Mouse (Mus musculus) CH12.LX (cell line): ENCODE results near the gene Gm20388. TPM values are rescaled to one million over a fixed set of nuclear protein-coding genes. Genes with fewer than 3 reads are reported as not detected.

Source experiments
- DNase-seq: peaks from one replicate; pipeline ENCODE4 v3.0.0-alpha.2; 2013; ENCODE audit errors: extremely low read depth
- H3K27ac ChIP-seq: 2 replicates; pipeline ENCODE4 v1.5.1; 2012; ENCODE audit warnings: low read depth, mild to moderate bottlenecking, control low read depth, moderate library complexity; ENCODE audit not compliant: insufficient read depth
- H3K27me3 ChIP-seq: replicated peaks from 2 replicates; pipeline ENCODE3; 2012; ENCODE audit warnings: inconsistent platforms
- H3K36me3 ChIP-seq, 2 experiments: replicated peaks in 1 of 2; 2 replicates each; pipeline versions ENCODE3 to v1.6.1; 2012; ENCODE audit warnings: inconsistent platforms in 1 of 2, low read length in 1 of 2, mild to moderate bottlenecking in 1 of 2, mixed read lengths in 1 of 2, moderate library complexity in 1 of 2; ENCODE audit not compliant: control insufficient read depth in 1 of 2, insufficient read depth in 1 of 2
- H3K4me1 ChIP-seq, 2 experiments: 2 replicates each; pipeline ENCODE4 v1.6.1; 2012; ENCODE audit warnings: inconsistent platforms in 1 of 2, moderate library complexity in 1 of 2; ENCODE audit not compliant: insufficient read depth in 2 of 2, control insufficient read depth in 1 of 2
- H3K4me2 ChIP-seq: 2 replicates; pipeline ENCODE4 v1.6.1; 2012; ENCODE audit warnings: low read depth, mild to moderate bottlenecking, control low read depth; ENCODE audit not compliant: poor library complexity, insufficient read depth, severe bottlenecking
- H3K4me3 ChIP-seq, 3 experiments: fragments of 150-350 bp in 1 of 3; sonication (generic) in 1 of 3; replicated peaks in 1 of 3; 2 replicates each; pipeline versions ENCODE3 to v1.5.1; 2011 to 2012; ENCODE audit warnings: low read depth in 2 of 3, low read length in 2 of 3, mild to moderate bottlenecking in 2 of 3, moderate library complexity in 2 of 3, control low read depth in 1 of 3, improper control_type of control experiment in 1 of 3, inconsistent platforms in 1 of 3, mixed read lengths in 1 of 3; ENCODE audit not compliant: poor library complexity in 1 of 3
- H3K79me2 ChIP-seq: replicated peaks from 2 replicates; pipeline ENCODE4 v1.6.1; 2012; ENCODE audit warnings: mild to moderate bottlenecking, moderate library complexity; ENCODE audit not compliant: control insufficient read depth, poor library complexity, insufficient read depth, severe bottlenecking; ENCODE audit errors: extremely low read depth
- H3K9ac ChIP-seq: 2 replicates; pipeline ENCODE4 v1.6.1; 2012; ENCODE audit warnings: low read depth, mild to moderate bottlenecking, control low read depth, moderate library complexity; ENCODE audit not compliant: insufficient read depth
- H3K9me3 ChIP-seq: replicated peaks from 2 replicates; pipeline ENCODE3; 2012; ENCODE audit warnings: low read length, inconsistent platforms, mixed read lengths
- BHLHE40 ChIP-seq: IDR thresholded peaks from 2 replicates; pipeline ENCODE4 v1.6.1; 2011; ENCODE audit warnings: mild to moderate bottlenecking, low read depth, low read length, improper control_type of control experiment
- E2F4 ChIP-seq: IDR thresholded peaks from 2 replicates; pipeline ENCODE4 v1.6.1; 2011; ENCODE audit warnings: low read depth, low read length, improper control_type of control experiment; ENCODE audit not compliant: insufficient replicate concordance
- ELF1 ChIP-seq: IDR thresholded peaks from 2 replicates; pipeline ENCODE4 v1.6.1; 2014; ENCODE audit warnings: low read depth, mild to moderate bottlenecking, inconsistent platforms, low read length, improper control_type of control experiment
- GABPA ChIP-seq: IDR thresholded peaks from 2 replicates; pipeline ENCODE4 v1.6.1; 2012; ENCODE audit warnings: low read depth, low read length, improper control_type of control experiment, inconsistent platforms; ENCODE audit not compliant: insufficient replicate concordance
- HCFC1 ChIP-seq: IDR thresholded peaks from 2 replicates; pipeline ENCODE4 v1.6.1; 2012; ENCODE audit warnings: low read depth, mild to moderate bottlenecking, inconsistent platforms, low read length, improper control_type of control experiment
- JUN ChIP-seq: IDR thresholded peaks from 2 replicates; pipeline ENCODE4 v1.6.1; 2011; ENCODE audit warnings: low read depth, mild to moderate bottlenecking, low read length, improper control_type of control experiment, moderate library complexity; ENCODE audit not compliant: insufficient read depth
- KAT2A ChIP-seq: IDR thresholded peaks from 2 replicates; pipeline ENCODE4 v1.6.1; 2012; ENCODE audit warnings: low read length, improper control_type of control experiment, inconsistent platforms; ENCODE audit not compliant: insufficient replicate concordance
- MAFK ChIP-seq: IDR thresholded peaks from 2 replicates; pipeline ENCODE4 v1.6.1; 2011; ENCODE audit warnings: low read length, improper control_type of control experiment; ENCODE audit not compliant: insufficient replicate concordance
- MAX ChIP-seq: IDR thresholded peaks from 2 replicates; pipeline ENCODE4 v1.6.1; 2011; ENCODE audit warnings: low read length, improper control_type of control experiment
- MEF2A ChIP-seq: IDR thresholded peaks from 2 replicates; pipeline ENCODE4 v1.6.1; 2014; ENCODE audit warnings: low read depth, mild to moderate bottlenecking, inconsistent platforms, low read length, improper control_type of control experiment, borderline replicate concordance
- MXI1 ChIP-seq: IDR thresholded peaks from 2 replicates; pipeline ENCODE4 v1.6.1; 2011; ENCODE audit warnings: mild to moderate bottlenecking, low read depth, low read length, improper control_type of control experiment
- MYC ChIP-seq: IDR thresholded peaks from 2 replicates; pipeline ENCODE4 v1.6.1; 2011; ENCODE audit warnings: low read depth, mild to moderate bottlenecking, improper control_type of control experiment, low read length
- NELFE ChIP-seq: IDR thresholded peaks from 2 replicates; pipeline ENCODE4 v1.6.1; 2011; ENCODE audit warnings: low read depth, low read length, improper control_type of control experiment
- NRF1 ChIP-seq: IDR thresholded peaks from 2 replicates; pipeline ENCODE4 v1.6.1; 2014; ENCODE audit warnings: low read depth, mild to moderate bottlenecking, inconsistent platforms, low read length, improper control_type of control experiment, moderate library complexity
- PAX5 ChIP-seq: IDR thresholded peaks from 2 replicates; pipeline ENCODE4 v1.6.1; 2012; ENCODE audit warnings: low read length, inconsistent platforms, mixed read lengths
- SIN3A ChIP-seq: IDR thresholded peaks from 2 replicates; pipeline ENCODE4 v1.6.1; 2012; ENCODE audit warnings: low read length, improper control_type of control experiment, inconsistent platforms
- TBP ChIP-seq: conservative IDR thresholded peaks from 2 replicates; pipeline ENCODE4 v1.6.1; 2011; ENCODE audit warnings: low read depth, low read length, improper control_type of control experiment
- TCF12 ChIP-seq: IDR thresholded peaks from 2 replicates; pipeline ENCODE4 v1.6.1; 2014; ENCODE audit warnings: low read depth, mild to moderate bottlenecking, inconsistent platforms, low read length, improper control_type of control experiment
- USF1 ChIP-seq: IDR thresholded peaks from 2 replicates; pipeline ENCODE4 v1.6.1; 2014; ENCODE audit warnings: low read depth, mild to moderate bottlenecking, inconsistent platforms, low read length, improper control_type of control experiment
- ZKSCAN1 ChIP-seq: IDR thresholded peaks from 2 replicates; pipeline ENCODE4 v1.6.1; 2012; ENCODE audit warnings: low read depth, inconsistent platforms, low read length, improper control_type of control experiment, borderline replicate concordance
- ZNF384 ChIP-seq: IDR thresholded peaks from 2 replicates; pipeline ENCODE4 v1.6.1; 2012; ENCODE audit warnings: low read depth, low read length, improper control_type of control experiment, inconsistent platforms
- dilution Hi-C: fragments of 300-500 bp; cut with MboI; formaldehyde crosslinking; loops from 2 replicates; pipeline ENCODE4 v1.14.3; 2020; ENCODE audit warnings: low sequenced_read_pairs; ENCODE audit not compliant: extremely low pct_unique_long_range_greater_than_20kb, extremely low pct_ligation_motif_present
- in situ Hi-C: fragments of 300-500 bp; cut with MboI; formaldehyde crosslinking; loops from 3 replicates; pipeline ENCODE4 v1.14.3; 2019; ENCODE audit warnings: low sequenced_read_pairs, low pct_ligation_motif_present, low pct_unique_long_range_greater_than_20kb, mixed read lengths
- polyA plus RNA-seq: library from polyadenylated mRNA; unstranded; fragments of >175 nt; gene quantifications from 2 replicates; pipeline ENCODE4 v1.2.1, GENCODE M21; 2012; ENCODE audit warnings: low read depth; ENCODE audit not compliant: insufficient read length
- total RNA-seq, 2 experiments: library from RNA; depleted of rRNA; stranded (reverse); fragments of 300-350 nt in 1 of 2; fragments of >200 nt in 1 of 2; gene quantifications; 2 replicates each; pipeline ENCODE4 v1.2.3; 2012 to 2014

Gm20388 gene
- total and polyA plus RNA-seq, 3 experiments = 14.8 to 26.3 (median 22.2) TPM

GRCm38 (mm10) chr8:121082218-121083092, 1171.8 kb downstream of the Gm20388 start:
- no peak for TF ChIP-seq NRF1
- no peak for TF ChIP-seq JUN
- TF ChIP-seq MYC = no peak
- no peak for TF ChIP-seq MAX
- TF ChIP-seq MEF2A = no peak
- no peak for TF ChIP-seq TBP
- TF ChIP-seq ELF1 = no peak
- TF ChIP-seq ZNF384 = no peak
- no peak for TF ChIP-seq BHLHE40
- TF ChIP-seq HCFC1 = no peak
- no peak for TF ChIP-seq KAT2A
- no peak for TF ChIP-seq ZKSCAN1
- TF ChIP-seq USF1 = no peak
- no peak for TF ChIP-seq MAFK
- TF ChIP-seq GABPA = no peak
- no peak for TF ChIP-seq SIN3A
- no peak for TF ChIP-seq MXI1
- no peak overlapping the region for H3K27ac ChIP-seq
- in situ Hi-C loops (no loop called here), dilution Hi-C loops (no loop called here)
- no peak overlapping the region for H3K4me2 ChIP-seq
- DNase-seq = no peak
- no peaks in the 10 kb centered on the region for H3K79me2 ChIP-seq
- no peaks in the 10 kb centered on the region for H3K36me3 ChIP-seq
- no peak overlapping the region for H3K4me3 ChIP-seq
- H3K27me3 ChIP-seq = peaks cover 66% of the 10 kb centered on the region
- H3K4me1 ChIP-seq = no peaks in the 10 kb centered on the region
- H3K9ac ChIP-seq = no peak overlapping the region
- H3K9me3 ChIP-seq = peaks cover 29% of the 10 kb centered on the region

- H3K9ac ChIP-seq = no peak overlapping the region
- H3K4me1 ChIP-seq = no peaks in the 10 kb centered on the region
- no peak overlapping the region for H3K4me2 ChIP-seq
- no peaks in the 10 kb centered on the region for H3K79me2 ChIP-seq
- no peak for TF ChIP-seq ZKSCAN1
- no peak for TF ChIP-seq JUN
- TF ChIP-seq MAFK = no peak
- TF ChIP-seq TCF12 = no peak
- TF ChIP-seq NELFE = no peak
- TF ChIP-seq PAX5 = no peak
- no peak for TF ChIP-seq E2F4
- no peak for TF ChIP-seq TBP
- peaks cover 29% of the 10 kb centered on the region for H3K9me3 ChIP-seq
- dilution Hi-C loops (no loop called here), in situ Hi-C loops (no loop called here)
- DNase-seq = no peak
- H3K4me3 ChIP-seq = no peak overlapping the region
- no peak overlapping the region for H3K27ac ChIP-seq
- H3K27me3 ChIP-seq = peaks cover 65% of the 10 kb centered on the region
- H3K36me3 ChIP-seq = no peaks in the 10 kb centered on the region
These were observed 1172.7 kb downstream of the Gm20388 start for GRCm38 (mm10) chr8:121083093-121083935.
